Mouse (Mus musculus) left cerebral cortex, postnatal 4 days (tissue): ENCODE measurements around the gene Cdt1. TPM values are rescaled to one million over a fixed set of nuclear protein-coding genes. Genes with fewer than 3 reads are reported as not detected.
A peak's percentile ranks its signal among the peaks of the same experiment; 100 is the strongest.
"Not testable (repeated sequence)": the region's sequence is repeated elsewhere in the genome, so short reads cannot be mapped to it uniquely, and the experiment has no call there.

Experiments
- DNase-seq: peaks from one replicate; pipeline ENCODE4 v3.0.0-alpha.2; 2022
- intact Hi-C: fragments of 180-260 bp; cut with DNase I; formaldehyde crosslinking; loops from one replicate; pipeline ENCODE4 v1.15.1; 2025
- total RNA-seq, 2 experiments: library from RNA; stranded (reverse); gene quantifications; 2 replicates each; pipeline ENCODE4 v1.2.3; 2021

Gene Cdt1
- total RNA-seq, 2 experiments from 2014 or later: 5.9 to 6.9 TPM

DNA sequence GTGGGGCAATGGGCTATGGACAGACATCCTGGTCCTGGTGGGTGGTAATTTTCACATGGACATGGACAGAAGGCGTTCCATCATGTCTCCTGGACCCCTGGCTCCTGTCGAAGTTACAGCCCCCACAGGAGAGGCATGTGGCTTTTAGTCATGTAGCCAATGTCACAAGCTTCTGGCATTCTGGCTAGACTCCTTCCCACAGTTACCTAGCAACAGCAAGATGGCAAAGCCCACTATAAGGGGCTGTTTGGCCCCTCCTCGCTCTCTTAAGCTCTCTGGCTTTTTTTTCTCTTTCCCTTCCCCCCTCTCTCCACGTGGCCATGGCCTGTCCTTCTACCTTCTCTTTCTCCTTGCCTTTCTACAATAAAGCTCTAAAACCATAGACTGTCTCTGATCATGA is 5.4 kb downstream of the Cdt1 start:
- intact Hi-C loops, DNase-seq: not testable (repeated sequence)

DNA sequence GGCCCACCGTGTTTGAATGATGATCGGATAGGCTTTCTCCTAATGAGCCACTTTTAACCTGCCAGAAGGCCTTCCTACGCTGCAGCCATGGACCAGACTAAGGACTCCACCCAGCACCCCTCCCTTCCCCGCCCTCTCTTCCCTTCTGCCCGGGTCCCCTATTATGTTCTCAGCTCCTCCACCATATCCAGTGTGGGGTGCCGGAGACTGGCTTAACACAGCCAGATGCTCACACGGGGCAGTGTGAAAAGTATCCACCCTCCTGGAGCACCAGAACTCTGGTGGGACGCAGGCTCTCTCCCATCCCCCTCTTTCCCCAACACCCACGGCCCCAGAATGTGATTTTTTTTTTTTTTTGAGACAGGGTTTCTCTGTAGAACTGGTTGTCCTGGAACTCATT is 5.8 kb downstream of the Cdt1 start:
- intact Hi-C loops: no loop called here
- DNase-seq: no peak

DNA sequence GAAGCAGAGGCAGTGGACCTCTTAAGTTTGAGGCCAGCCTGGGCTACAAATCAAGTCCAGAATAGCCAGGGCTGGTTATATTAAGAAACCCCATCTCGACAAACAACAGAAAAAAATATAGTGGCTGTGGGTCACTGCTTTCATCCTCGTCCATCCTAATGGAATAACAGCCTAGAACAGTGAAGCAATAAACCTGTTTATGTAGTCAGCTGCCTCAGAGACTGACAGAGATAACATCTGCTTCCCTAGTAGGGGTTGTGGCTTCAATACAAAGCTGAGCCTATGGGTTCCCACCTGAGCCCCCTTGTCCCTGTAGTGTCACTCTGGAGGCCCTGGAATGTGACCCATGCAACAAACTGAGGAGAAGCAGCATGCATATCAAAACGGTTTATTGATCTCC is 6.4 kb downstream of the Cdt1 start:
- intact Hi-C loops: no loop called here
- DNase-seq: no peak

DNA sequence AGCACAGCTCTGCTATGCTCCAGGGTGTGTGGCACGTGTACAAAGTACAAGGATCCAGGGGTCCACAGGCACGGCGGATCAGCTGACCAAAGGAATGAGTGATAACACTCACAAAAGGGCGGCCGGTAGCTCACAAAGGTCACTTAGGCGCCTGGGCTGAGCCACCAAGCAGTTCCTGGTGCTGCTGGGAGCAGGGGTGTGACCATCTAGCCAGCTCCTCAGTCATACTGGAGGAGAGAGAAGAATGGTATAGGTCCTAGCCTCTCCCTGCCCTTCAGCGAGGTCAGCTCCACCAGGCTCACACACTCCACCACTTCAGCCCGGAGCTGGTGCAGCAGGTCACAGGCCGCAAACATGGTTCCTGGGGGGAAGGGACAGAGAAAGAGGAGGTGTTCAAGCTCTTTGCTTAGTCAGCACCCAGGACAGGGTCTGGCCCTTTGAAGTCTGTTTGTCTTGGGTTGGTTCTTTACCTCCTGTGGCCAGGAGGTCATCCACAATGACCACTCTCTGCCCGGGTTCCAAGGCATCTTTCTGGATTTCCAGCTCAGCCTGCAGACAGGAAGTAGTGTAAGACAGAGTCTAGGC is 6.9 kb downstream of the Cdt1 start:
- intact Hi-C loops: no loop called here
- DNase-seq: no peak

DNA sequence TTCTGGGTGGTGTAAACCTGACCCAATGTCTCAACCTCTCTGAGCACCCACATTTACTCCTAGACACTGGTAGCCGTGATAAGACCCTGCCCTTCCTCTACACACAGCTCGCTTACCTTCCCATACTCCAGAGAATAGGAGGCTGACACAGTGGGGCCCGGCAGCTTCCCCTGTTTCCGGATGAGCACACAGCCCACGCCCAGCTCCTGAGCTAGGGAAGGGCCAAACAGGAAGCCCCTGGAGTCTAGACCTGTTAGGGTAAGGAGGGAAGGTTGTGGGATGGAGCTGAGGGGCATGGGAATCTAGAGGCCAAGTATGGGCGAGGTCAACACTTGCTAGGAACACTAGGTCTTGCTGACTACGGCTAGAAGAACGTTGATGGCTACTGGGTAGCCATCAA is 7.5 kb downstream of the Cdt1 start:
- intact Hi-C loops: no loop called here
- DNase-seq: no peak

DNA sequence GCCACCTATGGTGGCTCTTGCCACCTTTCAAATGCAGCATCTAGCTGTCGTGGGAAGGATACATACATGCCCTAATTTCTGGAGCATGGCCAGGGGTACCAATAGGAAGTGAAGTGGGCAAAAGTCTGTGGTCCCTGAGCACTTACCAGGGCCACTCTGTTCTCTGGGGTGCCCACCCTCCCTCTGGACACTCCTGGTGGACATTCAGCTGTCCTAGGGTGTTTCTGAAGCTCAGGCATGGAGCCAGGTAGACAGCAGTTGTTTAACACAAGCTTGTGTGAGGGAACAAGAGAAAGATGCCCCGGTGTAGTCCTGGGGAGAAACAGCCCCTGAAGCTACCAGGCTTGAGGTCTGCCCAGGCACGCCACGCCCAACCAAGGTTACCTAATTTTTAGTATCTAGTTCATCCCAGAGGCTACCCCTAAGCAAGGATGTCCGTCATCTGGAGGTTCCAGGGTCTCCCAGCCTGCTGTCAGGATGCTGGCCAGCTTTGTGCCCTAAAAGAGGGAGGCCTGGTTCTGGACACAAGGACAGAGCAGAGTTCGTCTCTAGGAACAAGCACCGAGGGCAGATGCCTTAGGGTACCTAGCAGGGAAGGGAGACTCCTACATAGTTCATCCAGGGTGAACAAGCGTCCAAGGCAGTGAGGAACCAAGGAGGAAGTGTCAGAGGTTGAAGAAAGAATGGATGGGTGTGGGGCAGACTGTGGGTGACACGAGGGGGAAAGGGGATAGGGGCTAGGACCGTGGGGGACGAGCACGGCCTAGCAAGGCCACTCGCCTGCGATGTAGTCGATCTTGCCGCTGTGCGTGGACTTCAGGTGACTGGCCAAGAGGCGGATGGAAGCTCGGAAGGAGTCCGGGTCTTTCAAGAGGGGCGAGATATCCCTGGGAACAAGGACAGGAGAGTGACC is 8.2 kb downstream of the Cdt1 start:
- intact Hi-C loops: no loop called here
- DNase-seq: no peak

DNA sequence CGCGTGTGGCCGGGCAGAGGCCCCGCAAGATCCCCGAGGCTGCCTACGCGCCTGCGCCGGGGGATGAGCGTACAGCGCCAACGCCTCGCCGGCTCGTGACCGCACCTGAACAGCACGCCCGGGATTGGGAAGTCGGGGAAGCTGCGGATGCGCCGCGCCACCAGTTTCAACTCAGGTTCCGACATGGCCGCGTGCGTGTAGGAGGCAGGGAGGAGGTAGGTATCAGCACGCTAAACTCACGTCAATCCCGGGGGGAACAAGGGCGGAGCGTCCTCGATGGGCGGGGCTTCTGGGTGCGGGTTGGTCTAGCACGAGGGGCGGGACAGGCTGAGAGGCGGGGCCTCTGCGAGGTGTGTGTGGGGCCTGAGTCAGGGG is 8.8 kb downstream of the Cdt1 start, which contains the start of gene Aprt:
Aprt (minus strand) TSS at position 262 of the 375 bp plus-strand sequence.
- intact Hi-C loops: no loop called here
- DNase-seq: peak; percentile 91

DNA sequence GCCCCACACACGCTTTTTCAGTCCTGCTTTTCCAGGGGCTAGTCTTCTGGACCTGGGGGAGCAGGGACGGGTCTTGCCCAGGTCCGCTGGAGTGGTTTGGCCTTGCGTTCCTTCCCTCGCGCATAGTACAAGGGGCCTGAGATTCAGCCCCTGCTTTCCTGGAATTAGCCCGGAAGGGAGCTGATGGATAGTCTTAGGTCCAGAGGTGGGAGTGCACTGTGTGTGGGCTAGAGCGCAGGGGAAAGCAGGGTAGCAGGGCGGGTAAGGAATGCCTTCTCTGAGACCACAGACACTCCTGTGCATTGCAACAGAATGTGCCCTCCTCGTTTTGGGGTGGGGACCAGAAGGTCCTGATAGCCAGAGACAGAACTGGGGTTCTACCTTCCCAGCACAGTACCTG is 9.3 kb downstream of the Cdt1 start:
- intact Hi-C loops: no loop called here
- no peak for DNase-seq

DNA sequence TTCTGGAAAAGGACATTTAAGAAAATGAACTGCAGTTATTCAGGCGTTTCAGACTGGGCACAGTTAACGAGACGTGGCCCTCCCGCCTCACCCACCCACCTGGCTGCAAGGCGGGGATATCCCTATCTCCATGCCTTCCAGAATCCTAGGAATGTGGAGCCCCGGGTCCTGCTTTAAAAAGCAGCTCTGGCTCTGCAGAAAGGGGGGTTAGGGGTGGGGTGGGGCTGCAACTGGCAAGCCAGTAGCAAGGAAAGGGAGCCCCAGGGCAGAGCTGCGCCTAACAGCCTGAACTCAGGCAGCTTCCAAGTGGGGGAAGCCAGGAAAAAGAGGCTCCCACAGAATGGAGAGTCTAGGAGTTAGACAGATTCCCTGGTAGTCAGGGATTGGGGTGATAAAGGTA is 11.4 kb downstream of the Cdt1 start:
- no peak for DNase-seq
- intact Hi-C loops: no loop called here

DNA sequence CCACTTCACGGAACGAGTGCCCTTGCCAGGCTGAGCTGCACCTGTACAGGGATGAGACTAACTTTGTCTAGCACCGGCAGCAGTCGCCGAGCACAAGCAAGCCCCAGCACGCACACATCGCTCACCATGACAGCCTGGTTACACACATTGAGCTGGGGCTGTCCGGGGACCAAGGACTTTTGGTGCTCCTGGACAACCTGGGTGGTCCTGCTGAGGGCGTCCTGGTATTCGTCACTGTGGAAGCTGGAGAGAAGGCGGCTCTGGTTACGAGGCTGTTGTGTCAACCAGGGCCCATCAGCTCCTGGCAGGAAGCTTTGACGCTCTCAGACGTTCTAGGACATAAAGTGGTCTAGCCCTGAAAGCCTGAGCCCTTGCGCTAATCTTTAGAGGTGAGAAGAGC is 13.1 kb downstream of the Cdt1 start:
- no peak for DNase-seq
- intact Hi-C loops: no loop called here

DNA sequence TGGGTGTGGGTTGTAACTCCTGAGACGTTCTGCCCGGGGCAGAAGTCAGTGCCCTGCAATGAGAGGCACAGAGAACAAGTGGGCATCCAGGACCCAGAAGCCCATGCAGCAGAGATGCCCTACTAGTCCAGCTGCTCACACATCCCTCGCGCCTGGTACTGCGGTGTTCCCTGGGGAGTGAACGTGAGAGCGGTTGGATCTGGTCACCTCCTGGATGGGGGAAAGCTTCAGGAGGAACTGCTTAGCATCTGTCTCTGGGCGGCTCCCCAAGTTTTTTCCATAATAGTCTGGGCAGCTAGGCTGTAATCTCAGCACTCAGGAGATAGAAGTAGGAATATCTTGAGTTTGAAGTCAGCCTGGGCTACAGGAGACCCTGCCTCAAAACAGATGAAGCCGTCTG is 17.2 kb downstream of the Cdt1 start:
- DNase-seq: no peak
- intact Hi-C loops: no loop called here

DNA sequence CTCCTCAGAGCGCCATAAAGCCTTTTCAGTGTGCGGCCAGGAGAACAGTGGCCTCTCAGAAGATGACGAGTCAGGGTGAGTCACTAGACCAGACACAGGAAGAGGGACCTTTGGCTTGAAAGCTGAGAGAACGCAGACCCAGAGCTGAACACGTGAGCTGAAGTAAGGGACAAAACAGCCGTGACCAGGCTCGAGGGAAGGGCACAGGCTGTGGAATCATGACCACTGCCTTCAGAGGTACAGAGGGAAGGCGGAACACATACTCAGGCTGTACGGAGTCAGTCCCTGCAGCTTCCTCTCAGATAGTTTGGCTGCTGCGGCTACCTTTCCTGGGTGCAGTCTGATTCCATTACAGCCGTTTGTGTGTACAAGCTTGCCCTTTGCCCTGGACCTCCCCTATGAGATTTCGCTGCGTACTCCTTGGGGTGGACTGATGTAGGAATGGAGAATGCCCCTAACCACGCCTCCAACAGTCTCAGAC is 17.6 kb downstream of the Cdt1 start:
- intact Hi-C loops: no loop called here
- DNase-seq: no peak

DNA sequence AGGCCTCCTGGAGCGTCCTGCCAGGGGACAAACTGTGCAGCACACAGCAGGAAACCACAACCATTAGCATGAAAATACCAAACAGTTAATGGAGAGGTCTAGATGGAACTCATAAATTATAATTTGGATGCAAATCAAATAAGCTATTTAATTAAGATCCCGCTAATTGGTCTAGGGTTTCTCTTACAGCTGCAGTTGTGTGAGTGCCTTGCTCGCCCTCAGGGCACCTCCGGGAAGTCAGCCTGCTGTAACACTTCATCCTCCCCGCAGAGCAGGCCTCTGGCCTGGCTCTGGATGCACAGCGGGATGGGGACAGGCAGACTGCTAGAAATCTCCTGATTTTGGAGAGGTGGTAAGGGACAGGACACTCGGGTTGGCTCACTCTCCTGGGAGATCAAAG is 18.4 kb downstream of the Cdt1 start:
- DNase-seq: no peak
- intact Hi-C loops: no loop called here

DNA sequence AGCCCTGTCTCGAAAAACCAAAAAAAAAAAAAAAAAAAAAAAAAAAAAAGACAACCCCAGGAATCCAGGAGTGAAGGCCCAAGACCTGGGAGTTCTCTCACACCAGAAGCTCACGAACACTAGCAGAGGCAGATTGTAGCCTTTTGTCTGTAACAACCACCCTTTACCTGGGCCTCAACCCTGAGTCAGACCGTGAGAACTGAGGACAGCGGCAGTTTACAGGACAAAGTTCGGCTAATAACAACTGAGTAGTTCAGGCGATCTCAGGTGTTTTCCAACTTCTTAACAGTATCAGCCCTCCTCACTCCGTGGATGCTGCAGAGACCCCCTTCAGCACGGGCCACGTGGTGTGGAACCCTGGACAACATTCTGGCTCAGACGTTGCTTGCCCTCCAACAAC is 18.9 kb downstream of the Cdt1 start:
- intact Hi-C loops: no loop called here
- no peak for DNase-seq

DNA sequence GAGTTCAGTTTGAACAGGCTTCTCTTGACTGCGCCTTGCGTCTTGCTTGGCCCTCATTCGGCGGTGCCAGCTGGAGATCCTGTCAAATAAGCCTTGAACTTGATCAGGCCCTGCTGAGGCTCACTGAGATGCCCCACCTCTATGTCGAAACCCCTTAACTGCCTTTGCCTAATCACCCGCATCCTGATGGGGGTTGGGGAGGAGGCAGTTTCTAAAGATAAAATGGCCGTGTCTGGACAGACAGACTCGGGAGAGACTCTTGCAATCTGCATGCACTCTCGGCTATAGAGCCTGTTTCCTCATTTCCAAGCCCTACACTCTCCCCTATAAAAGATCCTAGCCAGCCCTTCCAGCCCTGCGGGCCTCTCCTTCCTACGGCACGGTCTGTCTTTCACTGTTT is 25.4 kb downstream of the Cdt1 start:
- no peak for DNase-seq
- intact Hi-C loops: no loop called here

DNA sequence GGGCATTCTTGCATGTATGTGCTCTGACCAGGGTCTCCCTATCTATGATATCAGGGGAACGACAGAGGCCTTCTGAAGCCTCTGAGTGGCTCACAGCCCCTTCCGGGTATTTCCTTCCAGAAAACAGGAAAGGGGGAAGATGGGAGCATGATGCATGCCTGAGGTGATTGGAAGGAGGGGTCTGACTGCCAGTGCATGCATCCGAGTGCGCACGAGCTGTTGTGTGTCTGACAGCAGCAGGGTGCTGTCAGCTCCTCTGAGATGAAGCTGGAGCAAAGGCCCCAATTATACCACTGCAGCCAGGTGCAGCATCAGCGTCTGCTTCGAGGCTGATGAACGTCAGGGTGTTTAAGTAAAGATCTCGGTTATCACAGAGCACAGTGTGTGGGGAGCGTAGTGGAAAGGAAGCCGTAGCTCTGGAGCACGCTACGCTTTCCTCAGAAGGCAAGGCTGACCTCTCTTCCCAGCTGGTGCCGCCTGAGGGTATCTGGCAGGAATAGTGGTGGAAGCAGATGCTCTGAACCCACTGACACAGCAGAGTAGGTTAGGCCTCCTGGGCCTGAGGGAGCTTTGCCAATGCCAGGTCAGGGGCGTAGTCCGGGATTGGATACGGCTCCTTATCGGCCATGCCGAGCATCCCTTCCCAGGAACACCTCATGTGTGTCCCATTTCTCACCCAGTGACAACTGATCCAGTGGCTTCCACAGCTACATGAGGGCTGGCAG is 26.1 kb downstream of the Cdt1 start:
- intact Hi-C loops: no loop called here
- DNase-seq: peak; percentile 59

DNA sequence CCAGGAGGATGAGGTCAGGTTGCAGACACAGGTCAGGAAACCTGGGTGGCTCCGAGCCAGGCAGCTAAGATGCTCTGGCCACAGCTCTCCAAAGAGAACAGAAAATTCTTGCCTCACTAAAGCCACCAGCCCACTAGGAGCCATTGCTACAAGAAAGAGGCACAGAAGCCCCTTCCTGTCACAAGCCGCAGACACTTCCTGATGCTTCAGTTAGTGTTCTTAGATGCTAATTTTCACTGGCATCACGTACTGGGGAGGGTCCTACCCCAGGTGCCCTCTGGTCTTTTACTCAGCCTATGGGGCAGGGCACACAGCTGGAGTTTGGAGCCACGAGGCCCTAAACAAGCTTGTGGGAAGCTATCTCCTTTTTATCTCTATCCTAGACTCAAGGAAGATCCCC is 28.2 kb downstream of the Cdt1 start:
- no peak for DNase-seq
- intact Hi-C loops: no loop called here

DNA sequence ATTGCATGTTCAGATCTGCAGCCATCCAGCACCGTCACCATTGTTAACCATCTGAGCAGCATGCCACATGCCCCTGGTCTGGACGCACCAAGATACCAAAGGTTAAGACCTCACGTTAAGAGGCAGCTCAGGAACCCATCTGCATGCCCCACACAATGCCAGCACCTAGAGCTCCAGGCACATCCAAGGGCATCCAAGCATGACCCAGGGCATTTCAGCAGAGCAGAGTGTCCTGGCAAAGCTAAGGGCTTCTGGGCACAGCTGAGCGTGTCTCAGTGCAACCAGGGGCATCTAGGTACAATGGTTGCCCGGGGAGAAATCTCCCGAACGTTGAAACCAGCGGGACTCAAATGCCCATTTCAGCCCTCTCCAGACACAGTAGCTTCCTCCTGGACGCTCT is 32.9 kb downstream of the Cdt1 start:
- DNase-seq: no peak
- intact Hi-C loops: no loop called here

DNA sequence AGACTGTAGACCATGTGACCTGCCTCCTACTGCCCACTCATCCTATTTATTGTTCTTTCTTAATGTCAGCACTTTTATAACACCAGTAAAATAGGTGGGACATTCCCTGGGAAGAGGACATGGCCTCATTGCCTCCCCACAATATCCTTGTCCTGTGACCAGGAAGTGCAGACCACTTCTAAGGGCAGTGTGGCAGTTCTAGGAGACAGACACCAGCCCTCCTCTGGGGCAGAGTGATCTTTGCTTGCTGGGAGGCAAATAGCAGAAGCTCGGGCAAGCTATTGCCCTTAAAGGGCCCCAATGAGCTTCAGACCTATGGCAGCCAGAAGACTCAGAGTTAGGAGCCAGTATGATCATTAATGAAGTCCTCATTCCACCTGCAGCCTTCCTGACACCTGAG is 36.8 kb downstream of the Cdt1 start:
- no peak for DNase-seq

DNA sequence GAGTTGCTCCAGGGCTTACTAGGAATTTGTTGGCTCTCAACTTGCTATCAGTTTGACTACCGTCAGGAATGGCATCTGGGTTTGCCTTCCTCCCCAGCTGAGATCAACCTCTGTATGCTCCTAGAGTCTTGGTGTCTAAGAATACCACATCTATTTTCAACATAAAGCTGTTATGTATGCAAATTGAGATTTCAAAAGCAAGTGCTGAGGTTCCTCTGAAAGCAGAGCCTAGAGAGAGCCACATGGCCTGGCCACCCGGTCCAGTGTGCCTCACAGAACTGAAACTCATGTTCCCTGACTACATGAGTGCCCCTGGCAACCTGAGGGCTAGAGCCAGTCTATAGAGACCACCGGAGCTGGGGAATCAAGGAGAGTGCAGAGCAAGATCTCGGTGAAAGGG is 37.6 kb downstream of the Cdt1 start:
- intact Hi-C loops: no loop called here
- no peak for DNase-seq

More for the DNA sequence above, 36.8 kb downstream of the Cdt1 start:
- intact Hi-C loops: no loop called here

DNA sequence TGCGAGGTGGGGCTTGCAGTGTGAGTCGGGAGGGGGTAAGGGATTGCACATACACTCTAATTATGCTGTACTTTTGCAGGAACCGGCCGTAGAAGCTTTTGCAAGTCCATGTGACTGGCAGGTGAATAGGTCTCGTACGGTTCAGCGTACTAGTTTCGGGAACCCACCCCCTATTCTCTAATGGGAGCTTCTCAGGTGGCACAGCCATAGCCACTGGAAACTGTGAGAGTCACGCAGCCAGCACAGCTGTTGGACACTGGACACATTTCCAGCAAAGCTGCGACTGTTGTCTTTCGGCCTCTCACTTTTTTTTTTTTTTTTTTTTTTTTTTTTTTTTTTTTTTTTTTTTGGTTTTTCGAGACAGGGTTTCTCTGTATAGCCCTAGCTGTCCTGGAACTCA is 39.0 kb downstream of the Cdt1 start:
- DNase-seq: no peak
- intact Hi-C loops: no loop called here

DNA sequence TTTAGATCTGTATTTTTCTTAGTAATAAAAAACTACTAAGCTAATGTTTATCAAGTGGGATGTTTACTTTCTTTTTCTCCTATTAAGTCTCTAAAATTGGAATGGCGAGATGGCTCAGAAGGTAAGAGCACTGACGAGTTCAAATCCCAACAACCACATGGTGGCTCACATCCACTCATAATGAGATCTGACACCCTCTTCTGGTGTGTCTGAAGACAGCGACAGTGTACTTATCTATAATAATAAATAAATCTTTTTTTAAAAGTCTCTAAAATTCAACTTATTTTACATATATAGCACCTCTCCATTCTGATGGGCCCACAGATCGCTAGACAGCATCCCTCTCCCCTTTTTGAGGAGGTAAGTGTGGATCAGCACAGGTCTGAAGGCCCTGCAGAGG is 42.4 kb downstream of the Cdt1 start:
- no peak for DNase-seq
- intact Hi-C loops: no loop called here
